In the genomic region with DNA sequence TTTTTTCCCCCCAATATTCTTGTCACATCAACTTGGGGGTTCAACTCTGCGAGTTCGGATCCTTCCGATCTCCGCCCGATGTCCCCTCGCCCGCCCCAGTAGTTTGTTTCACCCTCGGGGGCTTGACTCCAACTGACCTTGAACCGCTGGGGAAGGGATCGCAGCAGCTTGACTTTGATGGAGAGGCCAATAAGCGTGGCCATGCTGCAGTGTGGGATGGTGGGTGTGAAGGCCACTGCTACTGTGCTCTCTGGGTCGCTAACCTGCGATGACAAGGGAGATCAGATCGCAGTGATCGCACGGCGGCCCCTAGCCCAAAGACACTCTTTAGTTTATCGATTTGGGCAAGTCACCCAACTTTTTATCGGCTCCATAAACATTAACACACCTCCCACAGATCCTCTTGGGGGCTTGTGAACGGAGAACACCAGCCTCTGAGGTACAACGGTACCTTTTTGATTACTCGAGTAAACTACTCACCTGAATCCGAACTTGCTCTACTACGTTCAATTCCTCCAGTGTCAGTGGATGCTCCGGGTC, we compare ENCODE assay signal across 8 mouse cellular contexts. TPM values are rescaled to one million over a fixed set of nuclear protein-coding genes. Genes with fewer than 3 reads are reported as not detected.
DNase-seq lines count a peak whose midpoint lies in the region; ATAC-seq and TF ChIP-seq lines count a peak whose summit lies in the region.

No protein-coding gene starts in this region.

- TF ChIP-seq CTCF in lung, adult 2 months (IDR thresholded peaks at IDR 0.05; ENCODE audit: insufficient read depth, low read length) = no peak

- H3K4me1 ChIP-seq in lung, adult 2 months (ENCODE audit: control insufficient read depth, insufficient read depth, low read length) = peaks cover 9% of the 10 kb centered on the region
- H3K4me1 ChIP-seq in embryonic facial prominence, embryonic 13.5 days = peaks cover 20% of the 10 kb centered on the region
- H3K4me1 ChIP-seq in hindbrain, embryonic 14.5 days (replicated peaks; ENCODE audit: control insufficient read depth, insufficient read depth, low read length) = peaks cover 17% of the 10 kb centered on the region
- H3K4me1 ChIP-seq in midbrain, embryonic 11.5 days (ENCODE audit: control insufficient read depth, insufficient read depth, low read length) = peaks cover 10% of the 10 kb centered on the region

- peak overlapping the region; percentile 85 for H3K9ac ChIP-seq in embryonic facial prominence, embryonic 13.5 days
- peak overlapping the region; percentile 79 for H3K9ac ChIP-seq in hindbrain, embryonic 14.5 days
- peak overlapping the region; percentile 75 for H3K9ac ChIP-seq in midbrain, embryonic 11.5 days (ENCODE audit: low read length)

- 7% methylated on average over 25 of the region's 25 CpGs for WGBS in lung, adult 2 months
- 7% methylated on average over 25 of the region's 25 CpGs for WGBS in embryonic facial prominence, embryonic 13.5 days
- WGBS in hindbrain, embryonic 14.5 days = 11% methylated on average over 25 of the region's 25 CpGs
- 12% methylated on average over 25 of the region's 25 CpGs for WGBS in midbrain, embryonic 11.5 days

- peaks cover 19% of the 10 kb centered on the region for H3K36me3 ChIP-seq in embryonic facial prominence, embryonic 13.5 days
- peaks cover 19% of the 10 kb centered on the region; the same call in 1 of the 2 replicates for H3K36me3 ChIP-seq in hindbrain, embryonic 14.5 days (replicated peaks; ENCODE audit: control insufficient read depth, insufficient read depth)
- H3K36me3 ChIP-seq in midbrain, embryonic 11.5 days (ENCODE audit: control insufficient read depth, insufficient read depth, low read length) = no peaks in the 10 kb centered on the region; the same call in 1 of the 2 replicates

- TF ChIP-seq POLR2A in lung, adult 2 months (IDR thresholded peaks at IDR 0.05; ENCODE audit: borderline replicate concordance, extremely low read depth, low read depth, low read length) = no peak

- DNase-seq in lung, adult 2 months = no peak
- no peak for DNase-seq in lung, adult 18-20 months
- no peak for DNase-seq in hindbrain, embryonic 14.5 days (ENCODE audit: low spot score)
- peak; percentile 86 for DNase-seq in midbrain, embryonic 11.5 days (ENCODE audit: low spot score, missing footprints)
- DNase-seq in left cerebral cortex, postnatal 36 days (ENCODE audit: low spot score in 2 of 2) = no peak
- no peak for DNase-seq in spleen, postnatal 36 days (ENCODE audit: low spot score in 2 of 2)
- DNase-seq in lung, postnatal 25 days (ENCODE audit: low spot score) = no peak

- no peaks in the 10 kb centered on the region for H3K27me3 ChIP-seq in embryonic facial prominence, embryonic 13.5 days
- H3K27me3 ChIP-seq in hindbrain, embryonic 14.5 days (ENCODE audit: control insufficient read depth, insufficient read depth, low read length) = no peaks in the 10 kb centered on the region
- H3K27me3 ChIP-seq in midbrain, embryonic 11.5 days (ENCODE audit: control insufficient read depth, insufficient read depth, low read length) = no peaks in the 10 kb centered on the region

- no peaks in the 10 kb centered on the region for H3K9me3 ChIP-seq in embryonic facial prominence, embryonic 13.5 days
- H3K9me3 ChIP-seq in hindbrain, embryonic 14.5 days (ENCODE audit: control insufficient read depth, low read length) = no peaks in the 10 kb centered on the region
- no peaks in the 10 kb centered on the region for H3K9me3 ChIP-seq in midbrain, embryonic 11.5 days (ENCODE audit: control insufficient read depth, low read length)

- no peak for ATAC-seq in embryonic facial prominence, embryonic 13.5 days (ENCODE audit: insufficient number of reproducible peaks, insufficient read depth, low FRiP score, low TSS enrichment, low read depth)
- ATAC-seq in hindbrain, embryonic 14.5 days (ENCODE audit: low FRiP score) = no peak
- ATAC-seq in midbrain, embryonic 11.5 days (ENCODE audit: low FRiP score) = no peak

- peak overlapping the region; percentile 87 for H3K4me2 ChIP-seq in embryonic facial prominence, embryonic 13.5 days
- H3K4me2 ChIP-seq in hindbrain, embryonic 14.5 days (replicated peaks) = peak overlapping the region; percentile 80
- H3K4me2 ChIP-seq in midbrain, embryonic 11.5 days = peak overlapping the region; percentile 85

- peak overlapping the region; percentile 98 for H3K4me3 ChIP-seq in lung, adult 2 months (replicated peaks; ENCODE audit: extremely low read depth, low read depth, low read length)
- H3K4me3 ChIP-seq in embryonic facial prominence, embryonic 13.5 days = peak overlapping the region; percentile 83
- peak overlapping the region; percentile 79 for H3K4me3 ChIP-seq in hindbrain, embryonic 14.5 days (replicated peaks; ENCODE audit: low read length)
- H3K4me3 ChIP-seq in midbrain, embryonic 11.5 days (ENCODE audit: low read depth, low read length) = peak overlapping the region; percentile 70

- intact Hi-C loops in left cerebral cortex, postnatal 36 days (cut with DNase I) = loop anchor here (5.0 kb wide), 3 partner anchors 39 to 656 kb away; a partner anchor contains a TSS

- H3K27ac ChIP-seq in embryonic facial prominence, embryonic 13.5 days = no peak overlapping the region
- H3K27ac ChIP-seq in hindbrain, embryonic 14.5 days = no peak overlapping the region
- no peak overlapping the region for H3K27ac ChIP-seq in midbrain, embryonic 11.5 days (ENCODE audit: low read depth, low read length)

RNA-seq across cellular contexts. Expression of a gene that starts 0.9 kb away (rescaled TPM):
- 34.7 and 35.3 TPM in 2 replicates for polyA plus RNA-seq in lung, adult 2 months (2012; rRNA removed)
- 79.5 and 83.5 TPM in 2 replicates for polyA plus RNA-seq in embryonic facial prominence, embryonic 13.5 days (2015; fragmentation: Nextera tagmentation; extraction: Ambion mirVana)
- 109 and 128 TPM in 2 replicates for polyA plus RNA-seq in hindbrain, embryonic 14.5 days (2014; fragmentation: Nextera tagmentation; extraction: Ambion mirVana)
- polyA plus RNA-seq in midbrain, embryonic 11.5 days (2014; fragmentation: Nextera tagmentation; extraction: Ambion mirVana) = 95.2 and 95.7 TPM in 2 replicates
- 10 to 100 TPM; 31.4 to 33.5 TPM for total RNA-seq in left cerebral cortex, postnatal 36 days (2021)

RNA-seq across cellular contexts. Expression of a gene that starts 9.8 kb away (rescaled TPM):
- 10.9 and 19.5 TPM in 2 replicates for polyA plus RNA-seq in lung, adult 2 months (2012; rRNA removed)
- 3.4 and 6.1 TPM in 2 replicates for polyA plus RNA-seq in embryonic facial prominence, embryonic 13.5 days (2015; fragmentation: Nextera tagmentation; extraction: Ambion mirVana)
- 3.9 and 4.3 TPM in 2 replicates for polyA plus RNA-seq in hindbrain, embryonic 14.5 days (2014; fragmentation: Nextera tagmentation; extraction: Ambion mirVana)
- polyA plus RNA-seq in midbrain, embryonic 11.5 days (2014; fragmentation: Nextera tagmentation; extraction: Ambion mirVana) = 2.2 and 3.1 TPM in 2 replicates
- 1 to 10 TPM; 3.5 to 4.4 TPM for total RNA-seq in left cerebral cortex, postnatal 36 days (2021)

RNA-seq across cellular contexts. Expression of a gene that starts 16.7 kb away (rescaled TPM):
- polyA plus RNA-seq in lung, adult 2 months (2012; rRNA removed) = 9.6 and 16.2 TPM in 2 replicates
- polyA plus RNA-seq in embryonic facial prominence, embryonic 13.5 days (2015; fragmentation: Nextera tagmentation; extraction: Ambion mirVana) = not detected in 2 replicates
- polyA plus RNA-seq in hindbrain, embryonic 14.5 days (2014; fragmentation: Nextera tagmentation; extraction: Ambion mirVana) = not detected in 2 replicates
- polyA plus RNA-seq in midbrain, embryonic 11.5 days (2014; fragmentation: Nextera tagmentation; extraction: Ambion mirVana) = not detected in 2 replicates
- not detected for total RNA-seq in left cerebral cortex, postnatal 36 days (2021)

RNA-seq across cellular contexts. Expression of a gene that starts 49.6 kb away (rescaled TPM):
- polyA plus RNA-seq in lung, adult 2 months (2012; rRNA removed) = 3.4 and 4.4 TPM in 2 replicates
- polyA plus RNA-seq in embryonic facial prominence, embryonic 13.5 days (2015; fragmentation: Nextera tagmentation; extraction: Ambion mirVana) = 11.0 and 11.7 TPM in 2 replicates
- 18.7 and 19.7 TPM in 2 replicates for polyA plus RNA-seq in hindbrain, embryonic 14.5 days (2014; fragmentation: Nextera tagmentation; extraction: Ambion mirVana)
- polyA plus RNA-seq in midbrain, embryonic 11.5 days (2014; fragmentation: Nextera tagmentation; extraction: Ambion mirVana) = 17.2 and 17.3 TPM in 2 replicates
- total RNA-seq in left cerebral cortex, postnatal 36 days (2021) = 1 to 10 TPM; 8.1 to 9.0 TPM
